Mouse (Mus musculus) MEL (cell line): Measurements from ENCODE around the gene Cldnd1. TPM values are rescaled to one million over a fixed set of nuclear protein-coding genes. Genes with fewer than 3 reads are reported as not detected.

ENCODE experiments used
- DNase-seq: peaks from one replicate; pipeline ENCODE4 v3.0.0; 2011; ENCODE audit warnings: low read depth, low spot score
- H3K27ac ChIP-seq: 2 replicates; pipeline ENCODE4 v1.5.1; 2012; ENCODE audit warnings: low read depth, mild to moderate bottlenecking, control low read depth, low read length, moderate library complexity; ENCODE audit not compliant: control insufficient read depth
- H3K27me3 ChIP-seq, 2 experiments: fragments of 150-350 bp in 1 of 2; sonication (generic) in 1 of 2; 2 replicates each; pipeline ENCODE4 v1.6.1; 2012; ENCODE audit warnings: low read length in 2 of 2, mild to moderate bottlenecking in 2 of 2, improper control_type of control experiment in 1 of 2, moderate library complexity in 1 of 2; ENCODE audit not compliant: insufficient read depth in 2 of 2, control insufficient read depth in 1 of 2
- H3K36me3 ChIP-seq, 2 experiments: 2 replicates each; pipeline ENCODE4 v1.6.1; 2012 to 2014; ENCODE audit warnings: low read length in 2 of 2, improper control_type of control experiment in 1 of 2, inconsistent platforms in 1 of 2, mild to moderate bottlenecking in 1 of 2; ENCODE audit not compliant: insufficient read depth in 2 of 2, control insufficient read depth in 1 of 2
- H3K4me1 ChIP-seq, 2 experiments: fragments of 150-350 bp in 1 of 2; sonication (generic) in 1 of 2; 2 replicates each; pipeline ENCODE4 v1.6.1; 2012; ENCODE audit warnings: low read length in 2 of 2, improper control_type of control experiment in 1 of 2, mild to moderate bottlenecking in 1 of 2; ENCODE audit not compliant: insufficient read depth in 2 of 2, control insufficient read depth in 1 of 2
- H3K4me3 ChIP-seq, 2 experiments: fragments of 150-350 bp in 1 of 2; sonication (generic) in 1 of 2; 2 replicates each; pipeline ENCODE4 v1.5.1; 2012; ENCODE audit warnings: low read depth in 2 of 2, low read length in 2 of 2, mild to moderate bottlenecking in 2 of 2, moderate library complexity in 2 of 2, control low read depth in 1 of 2, improper control_type of control experiment in 1 of 2; ENCODE audit not compliant: control insufficient read depth in 1 of 2, insufficient read depth in 1 of 2
- H3K79me2 ChIP-seq: 2 replicates; pipeline ENCODE4 v1.6.1; 2012; ENCODE audit warnings: mild to moderate bottlenecking, low read length, moderate library complexity; ENCODE audit not compliant: control insufficient read depth, poor library complexity, insufficient read depth
- H3K9ac ChIP-seq: 2 replicates; pipeline ENCODE4 v1.6.1; 2012; ENCODE audit warnings: low read depth, mild to moderate bottlenecking, control low read depth, low read length, moderate library complexity; ENCODE audit not compliant: control insufficient read depth, poor library complexity, severe bottlenecking
- H3K9me3 ChIP-seq: fragments of 150-350 bp; sonication (generic); replicated peaks from 2 replicates; pipeline ENCODE4 v1.6.1; 2012; ENCODE audit warnings: mild to moderate bottlenecking, low read length, improper control_type of control experiment, moderate library complexity; ENCODE audit not compliant: insufficient read depth
- BHLHE40 ChIP-seq: IDR thresholded peaks from 2 replicates; pipeline ENCODE4 v1.6.1; 2012; ENCODE audit warnings: low read depth, mild to moderate bottlenecking, inconsistent platforms, low read length, improper control_type of control experiment, borderline replicate concordance
- CTCF ChIP-seq, 3 experiments: IDR thresholded peaks in 2 of 3; conservative IDR thresholded peaks in 1 of 3; 2 replicates each; pipeline ENCODE4 v1.5.1; 2011 to 2012; ENCODE audit warnings: low read length in 3 of 3, low read depth in 2 of 3, mild to moderate bottlenecking in 2 of 3, improper control_type of control experiment in 1 of 3, inconsistent platforms in 1 of 3, mixed read lengths in 1 of 3, moderate library complexity in 1 of 3; ENCODE audit not compliant: control insufficient read depth in 1 of 3, insufficient read depth in 1 of 3, poor library complexity in 1 of 3, severe bottlenecking in 1 of 3
- ELF1 ChIP-seq: IDR thresholded peaks from 2 replicates; pipeline ENCODE4 v1.6.1; 2014; ENCODE audit warnings: low read depth, mild to moderate bottlenecking, inconsistent platforms, low read length, improper control_type of control experiment, moderate library complexity
- EP300 ChIP-seq, 2 experiments: IDR thresholded peaks; 2 replicates each; pipeline ENCODE4 v1.6.1; 2011; ENCODE audit warnings: improper control_type of control experiment in 2 of 2, low read length in 2 of 2, low read depth in 1 of 2, mild to moderate bottlenecking in 1 of 2
- ETS1 ChIP-seq: IDR thresholded peaks from 2 replicates; pipeline ENCODE4 v1.6.1; 2012; ENCODE audit warnings: low read depth, mild to moderate bottlenecking, inconsistent platforms, low read length, improper control_type of control experiment, moderate library complexity
- HCFC1 ChIP-seq: IDR thresholded peaks from 2 replicates; pipeline ENCODE4 v1.6.1; 2012; ENCODE audit warnings: low read depth, mild to moderate bottlenecking, inconsistent platforms, low read length, improper control_type of control experiment, moderate library complexity
- MAFK ChIP-seq: IDR thresholded peaks from 2 replicates; pipeline ENCODE4 v1.6.1; 2011; ENCODE audit warnings: low read depth, mild to moderate bottlenecking, low read length, improper control_type of control experiment, borderline replicate concordance
- MAZ ChIP-seq: IDR thresholded peaks from 2 replicates; pipeline ENCODE4 v1.6.1; 2012; ENCODE audit warnings: low read depth, mild to moderate bottlenecking, inconsistent platforms, low read length, improper control_type of control experiment
- MEF2A ChIP-seq: IDR thresholded peaks from 2 replicates; pipeline ENCODE4 v1.6.1; 2014; ENCODE audit warnings: low read depth, mild to moderate bottlenecking, inconsistent platforms, low read length, improper control_type of control experiment; ENCODE audit not compliant: poor library complexity, insufficient replicate concordance, severe bottlenecking; ENCODE audit errors: extremely low read depth
- MXI1 ChIP-seq: IDR thresholded peaks from 2 replicates; pipeline ENCODE4 v1.6.1; 2011; ENCODE audit warnings: mild to moderate bottlenecking, low read depth, low read length, improper control_type of control experiment
- MYC ChIP-seq: IDR thresholded peaks from 2 replicates; pipeline ENCODE4 v1.6.1; 2011; ENCODE audit warnings: low read depth, mild to moderate bottlenecking, low read length, improper control_type of control experiment, moderate library complexity
- NELFE ChIP-seq: IDR thresholded peaks from 2 replicates; pipeline ENCODE4 v1.6.1; 2011; ENCODE audit warnings: low read depth, low read length, improper control_type of control experiment
- NRF1 ChIP-seq: IDR thresholded peaks from 2 replicates; pipeline ENCODE4 v1.6.1; 2014; ENCODE audit warnings: low read depth, mild to moderate bottlenecking, inconsistent platforms, low read length, improper control_type of control experiment, moderate library complexity; ENCODE audit not compliant: poor library complexity, insufficient read depth, severe bottlenecking
- POLR2A ChIP-seq, 2 experiments: IDR thresholded peaks; 2 replicates each; pipeline ENCODE4 v1.6.1; 2011 to 2012; ENCODE audit warnings: low read length in 2 of 2, mild to moderate bottlenecking in 2 of 2, control low read depth in 1 of 2, improper control_type of control experiment in 1 of 2, low read depth in 1 of 2, moderate library complexity in 1 of 2; ENCODE audit not compliant: control insufficient read depth in 1 of 2, insufficient read depth in 1 of 2, poor library complexity in 1 of 2
- POLR2AphosphoS2 ChIP-seq: IDR thresholded peaks from 2 replicates; pipeline ENCODE4 v1.6.1; 2011; ENCODE audit warnings: low read length, improper control_type of control experiment
- RCOR1 ChIP-seq: IDR thresholded peaks from 2 replicates; pipeline ENCODE4 v1.6.1; 2012; ENCODE audit warnings: low read depth, mild to moderate bottlenecking, inconsistent platforms, low read length, improper control_type of control experiment
- SIN3A ChIP-seq: IDR thresholded peaks from 2 replicates; pipeline ENCODE4 v1.6.1; 2012; ENCODE audit warnings: low read length, improper control_type of control experiment, inconsistent platforms
- SMC3 ChIP-seq: IDR thresholded peaks from 2 replicates; pipeline ENCODE4 v1.6.1; 2011; ENCODE audit warnings: low read depth, low read length, improper control_type of control experiment
- TAL1 ChIP-seq: IDR thresholded peaks from 2 replicates; pipeline ENCODE4 v1.6.1; 2012; ENCODE audit warnings: mild to moderate bottlenecking, inconsistent platforms, low read length, moderate library complexity, mixed read lengths
- TBP ChIP-seq: IDR thresholded peaks from 2 replicates; pipeline ENCODE4 v1.8.0; 2011; ENCODE audit warnings: low read depth, low read length, improper control_type of control experiment
- UBTF ChIP-seq: IDR thresholded peaks from 2 replicates; pipeline ENCODE4 v1.6.1; 2012; ENCODE audit warnings: low read depth, mild to moderate bottlenecking, inconsistent platforms, low read length, improper control_type of control experiment, moderate library complexity, borderline replicate concordance; ENCODE audit not compliant: insufficient read depth
- USF1 ChIP-seq: IDR thresholded peaks from 2 replicates; pipeline ENCODE4 v1.6.1; 2014; ENCODE audit warnings: low read depth, mild to moderate bottlenecking, inconsistent platforms, low read length, improper control_type of control experiment, moderate library complexity
- USF2 ChIP-seq, 2 experiments: IDR thresholded peaks; 2 replicates each; pipeline ENCODE4 v1.6.1; 2011 to 2012; ENCODE audit warnings: improper control_type of control experiment in 2 of 2, low read length in 2 of 2, borderline replicate concordance in 1 of 2, inconsistent platforms in 1 of 2, low read depth in 1 of 2, mild to moderate bottlenecking in 1 of 2; ENCODE audit not compliant: insufficient read depth in 1 of 2
- ZC3H11A ChIP-seq: IDR thresholded peaks from 2 replicates; pipeline ENCODE4 v1.6.1; 2012; ENCODE audit warnings: low read depth, mild to moderate bottlenecking, inconsistent platforms, low read length, improper control_type of control experiment
- ZKSCAN1 ChIP-seq: IDR thresholded peaks from 2 replicates; pipeline ENCODE4 v1.6.1; 2012; ENCODE audit warnings: low read depth, mild to moderate bottlenecking, inconsistent platforms, low read length, improper control_type of control experiment, moderate library complexity
- ZMIZ1 ChIP-seq: IDR thresholded peaks from 2 replicates; pipeline ENCODE4 v1.6.1; 2012; ENCODE audit warnings: low read depth, mild to moderate bottlenecking, inconsistent platforms, low read length, improper control_type of control experiment, moderate library complexity
- ZNF384 ChIP-seq: IDR thresholded peaks from 2 replicates; pipeline ENCODE4 v1.6.1; 2012; ENCODE audit warnings: low read depth, mild to moderate bottlenecking, inconsistent platforms, low read length, improper control_type of control experiment
- polyA plus RNA-seq, 2 experiments: library from polyadenylated mRNA; stranded (reverse) in 1 of 2; unstranded in 1 of 2; fragments of >175 nt in 1 of 2; fragments of >200 nt in 1 of 2; gene quantifications; 2 replicates each; pipeline versions ENCODE4 v1.2.1 to v1.2.4; 2012; ENCODE audit warnings: low replicate concordance in 2 of 2, low read depth in 1 of 2; ENCODE audit not compliant: insufficient read length in 2 of 2, insufficient read depth in 1 of 2, missing spikeins in 1 of 2
- total RNA-seq: library from RNA; depleted of rRNA; stranded (reverse); fragments of 300-350 nt; gene quantifications from 2 replicates; pipeline ENCODE4 v1.2.3, GENCODE M21; 2012

The Cldnd1 gene
- total and polyA plus RNA-seq, 3 experiments: 18.5 to 34.3 TPM; not detected in 1

DNA sequence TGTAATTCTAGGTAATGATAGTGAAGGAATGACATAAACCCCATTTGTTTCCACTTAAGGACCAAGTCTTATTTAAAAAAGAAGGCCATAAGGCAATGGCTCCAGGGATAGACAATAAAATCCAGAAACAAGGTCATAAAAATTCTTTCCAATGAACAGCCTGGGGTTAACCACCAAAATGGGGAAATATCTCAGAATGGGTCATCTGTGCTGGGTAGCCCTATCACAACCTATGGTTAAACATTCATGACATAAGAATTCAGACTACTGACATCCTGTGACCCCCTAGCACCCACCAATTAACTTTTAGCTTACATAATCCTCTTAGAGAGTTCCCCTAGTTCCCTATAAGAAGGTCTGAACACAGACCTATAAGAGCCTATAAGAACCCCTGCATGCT is 28.5 kb downstream of the Cldnd1 start:
- Histone ChIP-seq H3K9me3 (no peaks in the 10 kb centered on the region), H3K27ac (no peak overlapping the region), H3K27me3 (no peaks in the 10 kb centered on the region), H3K4me3 (no peak overlapping the region), H3K4me1 (no peaks in the 10 kb centered on the region), H3K79me2 (no peaks in the 10 kb centered on the region), H3K36me3 (no peaks in the 10 kb centered on the region), H3K9ac (no peak overlapping the region)
- no peak for DNase-seq
- TF ChIP-seq MXI1: no peak
- TF ChIP-seq UBTF: no peak
- TF ChIP-seq ZC3H11A: no peak
- TF ChIP-seq SMC3: no peak
- TF ChIP-seq USF2 (IDR thresholded peaks at IDR 0.05; ENCODE audit: borderline replicate concordance in 1 of 2, insufficient read depth in 1 of 2, low read depth in 1 of 2, low read length in 2 of 2): no peak
- TF ChIP-seq TBP: no peak
- TF ChIP-seq SIN3A: no peak
- no peak for TF ChIP-seq TAL1
- TF ChIP-seq ETS1: no peak
- TF ChIP-seq EP300 (IDR thresholded peaks at IDR 0.05; ENCODE audit: low read depth in 1 of 2, low read length in 2 of 2): no peak
- TF ChIP-seq MYC: no peak
- no peak for TF ChIP-seq HCFC1
- no peak for TF ChIP-seq MAZ
- TF ChIP-seq ZKSCAN1: no peak
- TF ChIP-seq MEF2A: no peak

DNA sequence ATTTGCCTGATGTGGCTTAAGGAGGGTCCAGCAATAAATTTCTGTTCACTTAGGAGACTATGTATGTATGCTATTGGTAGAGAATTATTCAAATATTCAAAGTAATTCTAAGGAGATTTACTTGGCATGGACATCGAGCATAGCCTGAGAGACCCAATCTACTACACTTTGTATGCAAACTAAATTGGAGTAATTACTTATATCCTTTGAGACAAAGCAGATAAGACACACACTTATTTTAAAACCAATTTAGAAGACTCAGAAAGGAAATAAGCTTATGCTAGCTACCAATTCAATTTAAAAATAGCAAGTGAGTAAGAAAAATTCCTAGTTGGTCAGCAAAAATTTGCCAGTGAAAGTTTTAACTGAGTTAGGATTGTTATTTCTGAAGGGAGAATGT is 35.4 kb downstream of the Cldnd1 start, which contains the start of gene Olfr172:
Olfr172 (minus strand) TSS at position 101 of the 400 bp plus-strand sequence.
- no peaks in the 10 kb centered on the region for H3K36me3 ChIP-seq
- H3K27me3 ChIP-seq: no peaks in the 10 kb centered on the region
- H3K9ac ChIP-seq: no peak within 1 kb of the TSS
- H3K4me3 ChIP-seq: no peak within 1 kb of the TSS
- H3K79me2 ChIP-seq: no peaks in the 10 kb centered on the region
- no peaks in the 10 kb centered on the region for H3K9me3 ChIP-seq
- no peak for DNase-seq
- no peaks in the 10 kb centered on the region for H3K4me1 ChIP-seq
- TF ChIP-seq RCOR1 (no peak), MEF2A (no peak), MAFK (no peak), USF1 (no peak), UBTF (no peak), SMC3 (no peak), ZNF384 (no peak), POLR2AphosphoS2 (no peak), TBP (no peak), ELF1 (no peak), CTCF (IDR thresholded peaks at IDR 0.05 in 2 of 3, conservative IDR thresholded peaks at IDR 0.05 in 1 of 3; ENCODE audit: control insufficient read depth in 1 of 3, insufficient read depth in 1 of 3, low read depth in 2 of 3, low read length in 3 of 3, poor library complexity in 1 of 3, severe bottlenecking in 1 of 3) (no peak), USF2 (IDR thresholded peaks at IDR 0.05; ENCODE audit: borderline replicate concordance in 1 of 2, insufficient read depth in 1 of 2, low read depth in 1 of 2, low read length in 2 of 2) (no peak), HCFC1 (no peak), BHLHE40 (no peak), ETS1 (no peak), ZMIZ1 (no peak), NELFE (no peak), POLR2A (IDR thresholded peaks at IDR 0.05; ENCODE audit: control insufficient read depth in 1 of 2, insufficient read depth in 1 of 2, low read depth in 1 of 2, low read length in 2 of 2, poor library complexity in 1 of 2) (no peak), MXI1 (no peak), NRF1 (no peak)
- TF ChIP-seq, all 39 proteins: peak for 0
- no peak within 1 kb of the TSS for H3K27ac ChIP-seq
